Mouse (Mus musculus): Measurements from ENCODE around the gene Nadk. TPM values are rescaled to one million over a fixed set of nuclear protein-coding genes. Genes with fewer than 3 reads are reported as not detected.

Nadk gene
- polyA plus RNA-seq, 1 experiment from 2014 or later: 89.0 TPM

GRCm38 (mm10) chr4:155596606-155597005, 34.4 kb downstream of the Nadk start:
- no peaks in the 10 kb centered on the region; the same call in 1 of the 2 replicates for H3K9me3 ChIP-seq (replicated peaks)
- no peak overlapping the region for H3K9ac ChIP-seq
- H3K27ac ChIP-seq: no peak overlapping the region
- no peaks in the 10 kb centered on the region for H3K27me3 ChIP-seq
- H3K4me1 ChIP-seq: peaks cover 5% of the 10 kb centered on the region; the same call in 1 of the 2 replicates
- no peak overlapping the region for H3K4me3 ChIP-seq
- no peaks in the 10 kb centered on the region for H3K36me3 ChIP-seq
- WGBS: 80% methylated on average over 5 of the region's 5 CpGs
- no peak for ATAC-seq (ENCODE audit: low FRiP score)
- H3K4me2 ChIP-seq (replicated peaks): no peak overlapping the region

GRCm38 (mm10) chr4:155598536-155598935, 36.4 kb downstream of the Nadk start:
- Histone ChIP-seq H3K27ac (no peak overlapping the region), H3K27me3 (no peaks in the 10 kb centered on the region), H3K4me3 (no peak overlapping the region), H3K9ac (no peak overlapping the region), H3K9me3 (replicated peaks) (no peaks in the 10 kb centered on the region; the same call in 1 of the 2 replicates), H3K4me1 (peaks cover 17% of the 10 kb centered on the region), H3K4me2 (replicated peaks) (no peak overlapping the region), H3K36me3 (0 out of 2 replicates have a peak, but pooled peaks cover 7% of the 10 kb centered on the region)
- ATAC-seq (ENCODE audit: low FRiP score): no peak
- 26% methylated on average over 9 of the region's 20 CpGs for WGBS

DNA sequence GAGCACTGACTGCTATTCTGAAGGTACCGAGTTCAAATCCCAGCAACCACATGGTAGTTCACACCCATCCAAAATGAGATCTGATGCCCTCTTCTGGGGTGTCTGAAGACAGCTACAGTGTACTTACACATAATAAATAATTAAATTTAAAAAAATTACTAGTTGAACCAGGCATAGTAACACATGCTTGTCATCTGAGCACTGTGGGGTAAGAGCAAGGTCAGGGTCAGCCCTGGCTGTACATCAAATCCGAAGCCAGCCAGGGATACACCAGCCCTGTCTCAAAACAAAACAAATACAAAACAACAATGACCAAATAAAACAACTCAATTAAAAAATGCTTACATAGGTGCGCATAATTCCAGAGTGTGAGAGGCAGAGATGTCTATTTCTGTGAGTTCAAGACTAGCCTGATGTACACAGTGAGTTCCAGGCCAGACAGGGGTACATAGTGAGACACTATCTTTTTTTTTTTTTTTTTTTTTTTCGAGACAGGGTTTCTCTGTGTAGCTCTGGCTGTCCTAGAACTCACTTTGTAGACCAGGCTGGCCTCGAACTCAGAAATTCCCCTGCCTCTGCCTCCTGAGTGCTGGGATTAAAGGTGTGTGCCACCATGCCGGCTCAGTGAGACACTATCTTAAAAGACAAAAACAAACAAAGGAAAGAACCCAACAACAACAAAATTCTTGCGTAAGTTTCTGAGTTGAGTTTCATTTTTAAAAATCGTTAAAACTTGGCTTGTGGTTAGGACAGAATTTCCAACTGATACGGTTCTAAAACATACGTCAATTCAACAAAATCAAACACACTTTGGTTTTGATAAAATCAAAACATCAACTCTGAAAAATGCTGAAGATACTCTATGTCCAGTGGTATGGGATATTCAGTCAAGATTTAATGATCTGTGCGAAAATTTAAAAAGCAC, 38.0 kb downstream of the Nadk start:
- WGBS: 89% methylated on average over 10 of the region's 11 CpGs
- Histone ChIP-seq H3K27ac (peak overlapping the region; percentile 99), H3K4me1 (peaks cover 17% of the 10 kb centered on the region), H3K4me3 (peak overlapping the region; percentile 97), H3K36me3 (0 out of 2 replicates have a peak, but pooled peaks cover 12% of the 10 kb centered on the region), H3K27me3 (no peaks in the 10 kb centered on the region), H3K4me2 (replicated peaks) (peak overlapping the region; percentile 92), H3K9ac (peak overlapping the region; percentile 98), H3K9me3 (replicated peaks) (no peaks in the 10 kb centered on the region; the same call in 1 of the 2 replicates)
- no peak for ATAC-seq (ENCODE audit: low FRiP score)

DNA sequence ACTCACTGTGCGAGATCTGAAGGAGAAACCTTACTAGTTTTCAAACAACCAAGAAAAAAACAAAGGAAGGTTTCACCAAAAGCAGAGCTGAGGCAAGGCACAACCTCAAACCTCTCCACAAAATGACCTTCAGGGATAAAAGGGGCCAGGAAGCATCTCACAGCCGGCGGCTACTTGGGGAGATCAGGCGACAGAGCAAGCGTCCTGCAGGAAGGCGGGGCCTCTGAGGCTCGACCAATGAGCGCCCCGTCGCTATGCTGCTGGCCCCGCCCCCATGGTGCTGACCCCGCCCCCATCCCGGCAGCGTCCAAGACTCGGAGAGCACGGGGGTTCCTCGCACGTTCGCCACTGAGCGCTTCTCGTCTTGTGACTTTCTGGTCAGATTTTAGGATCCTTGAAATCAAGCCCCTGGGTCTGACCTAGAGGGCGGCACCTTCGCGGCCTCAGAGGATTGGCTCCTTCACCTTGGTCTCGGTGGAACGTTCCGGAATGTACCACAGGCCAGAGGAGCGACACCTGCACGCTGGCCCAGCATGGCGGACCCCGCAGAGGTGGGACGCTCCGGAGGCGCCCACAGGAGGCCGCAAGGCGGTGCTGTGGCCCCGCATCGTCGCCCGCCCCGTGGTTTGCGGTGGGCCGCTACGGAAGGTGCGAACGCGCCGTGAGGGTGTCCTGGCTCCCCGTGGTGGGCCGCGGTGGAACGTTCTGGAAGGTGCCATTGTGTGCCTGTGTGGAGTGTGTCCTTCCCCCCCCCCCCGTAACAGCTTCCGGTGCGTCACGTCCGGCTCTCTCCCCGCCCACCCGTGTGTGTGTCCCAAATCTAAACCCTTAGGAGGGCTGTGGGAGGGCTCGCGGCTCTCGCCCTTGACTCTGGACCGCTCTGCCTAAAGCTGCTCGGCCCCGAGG, 39.2 kb downstream of the Nadk start, which contains the start of gene Slc35e2:
Slc35e2 (plus strand) TSS at position 326 of the 906 bp plus-strand sequence.
- Histone ChIP-seq H3K4me2 (replicated peaks) (peak within 1 kb of the TSS; percentile 92), H3K27ac (peak within 1 kb of the TSS; percentile 99), H3K4me3 (peak within 1 kb of the TSS; percentile 97), H3K36me3 (peaks cover 19% of the 10 kb centered on the region; the same call in 1 of the 2 replicates), H3K4me1 (peaks cover 17% of the 10 kb centered on the region), H3K9me3 (replicated peaks) (no peaks in the 10 kb centered on the region; the same call in 1 of the 2 replicates), H3K27me3 (no peaks in the 10 kb centered on the region), H3K9ac (peak within 1 kb of the TSS; percentile 98)
- ATAC-seq (ENCODE audit: low FRiP score): peak; percentile 96
- under 1% methylated on average over 62 of the region's 65 CpGs for WGBS

DNA sequence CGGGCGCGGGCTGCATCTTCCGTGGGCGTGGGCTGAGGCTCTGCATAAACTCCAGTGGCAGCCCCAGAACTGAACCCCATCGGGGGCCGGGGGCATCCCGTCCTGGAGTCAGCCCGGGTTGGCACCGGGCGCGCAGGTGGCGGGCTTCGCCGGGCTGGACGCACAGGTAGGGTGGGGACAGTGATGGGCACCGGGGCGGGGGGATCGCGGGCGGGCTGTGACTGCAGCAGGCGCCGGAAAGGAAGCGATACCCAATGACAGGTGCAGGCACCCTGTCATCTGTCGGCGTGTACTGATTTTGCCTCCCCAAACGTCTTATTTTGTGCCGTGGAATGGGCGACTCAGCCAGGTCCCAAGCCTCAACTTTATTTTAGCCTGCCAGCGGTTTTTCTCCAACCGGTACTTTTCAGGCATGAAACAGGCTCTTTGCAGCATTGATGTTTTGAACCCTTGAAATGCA, 39.8 kb downstream of the Nadk start:
- H3K27me3 ChIP-seq: no peaks in the 10 kb centered on the region
- WGBS: 3% methylated on average over 27 of the region's 31 CpGs
- H3K9me3 ChIP-seq (replicated peaks): no peaks in the 10 kb centered on the region; the same call in 1 of the 2 replicates
- peak overlapping the region; percentile 92 for H3K4me2 ChIP-seq (replicated peaks)
- ATAC-seq (ENCODE audit: low FRiP score): peak; percentile 43; the same call in 1 of the 2 replicates
- peak overlapping the region; percentile 98 for H3K9ac ChIP-seq
- H3K4me1 ChIP-seq: peaks cover 17% of the 10 kb centered on the region
- peaks cover 24% of the 10 kb centered on the region; the same call in 1 of the 2 replicates for H3K36me3 ChIP-seq
- peak overlapping the region; percentile 99 for H3K27ac ChIP-seq
- H3K4me3 ChIP-seq: peak overlapping the region; percentile 97

- WGBS: 97% methylated on average over 1 of the region's 1 CpGs
- Histone ChIP-seq H3K36me3 (peaks cover 24% of the 10 kb centered on the region; the same call in 1 of the 2 replicates), H3K4me2 (replicated peaks) (peak overlapping the region; percentile 92), H3K4me3 (peak overlapping the region; percentile 97), H3K9ac (peak overlapping the region; percentile 98; the same call in 1 of the 2 replicates), H3K27me3 (no peaks in the 10 kb centered on the region), H3K9me3 (replicated peaks) (no peaks in the 10 kb centered on the region; the same call in 1 of the 2 replicates), H3K4me1 (peaks cover 17% of the 10 kb centered on the region), H3K27ac (no peak overlapping the region)
- no peak for ATAC-seq (ENCODE audit: low FRiP score)
Observed at GRCm38 (mm10) chr4:155602753-155603152, 40.6 kb downstream of the Nadk start.

DNA sequence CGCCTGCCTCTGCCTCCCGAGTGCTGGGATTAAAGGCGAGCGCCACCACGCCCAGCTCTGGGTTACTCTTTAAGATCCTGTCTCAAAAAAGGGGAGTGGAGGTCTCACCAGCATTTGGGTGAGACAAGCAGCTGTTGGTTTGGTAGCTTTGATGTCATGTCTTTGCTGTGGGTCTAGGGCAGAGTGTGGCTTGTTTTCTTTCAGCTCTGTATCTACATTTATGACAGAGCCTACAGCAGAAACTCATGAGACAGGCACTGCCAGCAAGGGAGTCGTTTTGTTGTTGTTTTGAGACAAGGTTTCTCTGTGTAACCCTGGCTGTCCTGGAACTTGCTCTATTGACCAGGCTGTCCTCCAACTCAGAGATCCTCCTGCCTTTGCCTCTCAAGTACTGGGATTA, 41.6 kb downstream of the Nadk start:
- ATAC-seq (ENCODE audit: low FRiP score): no peak
- Histone ChIP-seq H3K4me2 (replicated peaks) (no peak overlapping the region), H3K27ac (no peak overlapping the region), H3K4me3 (no peak overlapping the region), H3K4me1 (peaks cover 15% of the 10 kb centered on the region), H3K27me3 (no peaks in the 10 kb centered on the region), H3K9ac (no peak overlapping the region), H3K9me3 (replicated peaks) (no peaks in the 10 kb centered on the region; the same call in 1 of the 2 replicates), H3K36me3 (peaks cover 28% of the 10 kb centered on the region; the same call in 1 of the 2 replicates)
- 93% methylated on average over 6 of the region's 6 CpGs for WGBS

DNA sequence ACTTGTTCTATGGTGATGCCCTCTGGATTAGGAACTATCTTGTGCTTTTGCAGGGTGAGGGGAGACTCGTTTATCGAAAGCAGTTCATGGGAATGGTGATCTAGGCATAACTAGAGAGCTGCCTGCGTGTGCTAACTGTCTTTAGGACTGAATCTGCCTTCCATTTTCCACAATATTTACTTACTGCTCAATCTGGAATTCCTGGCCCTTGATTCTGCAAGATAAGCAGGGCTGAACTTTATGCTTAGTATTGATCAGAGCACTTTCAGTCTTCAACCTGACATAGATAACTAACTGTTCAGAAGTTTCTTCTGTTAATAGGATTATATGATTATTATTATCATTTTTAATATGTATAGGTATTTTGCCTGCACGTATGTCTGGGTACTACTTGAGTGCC, 43.0 kb downstream of the Nadk start:
- WGBS: 96% methylated on average over 4 of the region's 4 CpGs
- ATAC-seq (ENCODE audit: low FRiP score): no peak

GRCm38 (mm10) chr4:155606825-155607224, 44.6 kb downstream of the Nadk start:
- WGBS: 88% methylated on average over 2 of the region's 2 CpGs
- Histone ChIP-seq H3K4me1 (peaks cover 13% of the 10 kb centered on the region), H3K4me3 (no peak overlapping the region), H3K9me3 (replicated peaks) (no peaks in the 10 kb centered on the region), H3K27ac (no peak overlapping the region), H3K9ac (no peak overlapping the region), H3K27me3 (no peaks in the 10 kb centered on the region), H3K4me2 (replicated peaks) (no peak overlapping the region), H3K36me3 (peaks cover 44% of the 10 kb centered on the region)
- no peak for ATAC-seq (ENCODE audit: low FRiP score)

More for the DNA sequence above, 43.0 kb downstream of the Nadk start:
- no peaks in the 10 kb centered on the region for H3K9me3 ChIP-seq (replicated peaks)
- H3K4me3 ChIP-seq: no peak overlapping the region
- peaks cover 15% of the 10 kb centered on the region for H3K4me1 ChIP-seq
- no peak overlapping the region for H3K4me2 ChIP-seq (replicated peaks)
- no peaks in the 10 kb centered on the region for H3K27me3 ChIP-seq
- peaks cover 36% of the 10 kb centered on the region for H3K36me3 ChIP-seq
- H3K9ac ChIP-seq: no peak overlapping the region
- no peak overlapping the region for H3K27ac ChIP-seq

DNA sequence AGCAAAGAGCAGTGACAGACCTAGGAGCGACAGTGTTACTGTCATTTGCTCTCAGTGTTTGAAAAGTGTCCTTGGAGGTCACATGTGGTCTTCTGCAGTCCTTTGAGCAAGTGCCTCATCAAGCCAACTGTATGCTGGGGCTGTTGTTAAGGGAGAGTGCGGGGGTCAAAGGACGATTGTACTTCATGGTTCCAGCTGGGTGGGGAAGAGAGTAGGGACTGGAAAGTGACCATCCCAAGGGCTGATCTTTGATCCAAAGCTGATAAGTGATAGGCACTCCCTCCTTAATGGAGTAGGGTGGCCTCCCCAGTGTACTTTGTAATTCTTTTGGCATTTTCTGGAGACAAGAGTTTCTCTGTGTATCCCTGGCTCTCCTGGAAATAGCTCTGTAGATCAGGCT, 49.7 kb downstream of the Nadk start:
- Histone ChIP-seq H3K36me3 (peaks cover 66% of the 10 kb centered on the region), H3K4me3 (no peak overlapping the region), H3K27me3 (no peaks in the 10 kb centered on the region), H3K27ac (no peak overlapping the region), H3K9me3 (replicated peaks) (no peaks in the 10 kb centered on the region), H3K4me1 (no peaks in the 10 kb centered on the region), H3K9ac (no peak overlapping the region), H3K4me2 (replicated peaks) (no peak overlapping the region)
- WGBS: 87% methylated on average over 3 of the region's 3 CpGs
- ATAC-seq (ENCODE audit: low FRiP score): no peak

DNA sequence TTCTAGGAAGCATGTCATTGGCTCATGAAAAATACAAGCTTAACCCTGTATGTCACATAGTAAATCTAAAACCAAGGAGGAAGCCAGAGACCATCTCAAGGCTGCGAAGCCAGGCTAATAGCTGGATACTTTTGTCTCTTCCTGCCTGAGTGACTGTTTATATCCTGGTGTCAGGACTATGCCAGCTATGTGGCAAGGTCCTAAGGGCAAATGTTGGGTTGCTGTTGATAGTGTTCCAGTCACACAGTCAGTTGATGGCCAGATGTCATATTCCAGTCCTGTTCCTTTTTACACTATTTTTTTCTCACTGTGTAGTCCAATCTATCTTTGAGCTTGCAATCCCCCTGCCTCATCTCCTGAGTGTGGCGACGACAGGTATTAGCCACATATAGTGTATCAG, 51.1 kb downstream of the Nadk start:
- no peaks in the 10 kb centered on the region for H3K27me3 ChIP-seq
- H3K9ac ChIP-seq: no peak overlapping the region
- WGBS: 95% methylated on average over 3 of the region's 3 CpGs
- H3K4me2 ChIP-seq (replicated peaks): no peak overlapping the region
- peaks cover 76% of the 10 kb centered on the region for H3K36me3 ChIP-seq
- H3K9me3 ChIP-seq (replicated peaks): no peaks in the 10 kb centered on the region
- H3K4me3 ChIP-seq: no peak overlapping the region
- H3K4me1 ChIP-seq: no peaks in the 10 kb centered on the region
- no peak for ATAC-seq (ENCODE audit: low FRiP score)
- no peak overlapping the region for H3K27ac ChIP-seq

All from hindbrain, embryonic 12.5 days (tissue).